Mouse (Mus musculus) gastrocnemius, adult 2 months (tissue): ENCODE data around the gene Exosc9. TPM values are rescaled to one million over a fixed set of nuclear protein-coding genes. Genes with fewer than 3 reads are reported as not detected.
A peak's percentile ranks its signal among the peaks of the same experiment; 100 is the strongest.
"Not testable (repeated sequence)": the region's sequence is repeated elsewhere in the genome, so short reads cannot be mapped to it uniquely, and the experiment has no call there.

Experiments used
- DNase-seq: peaks from one replicate; pipeline ENCODE4 v3.0.0; 2022
- H3K27ac ChIP-seq: fragments of 200-600 bp; 2 replicates; pipeline ENCODE4 v1.8.1; 2022; ENCODE audit warnings: mild to moderate bottlenecking
- H3K4me3 ChIP-seq: fragments of 200-600 bp; 2 replicates; pipeline ENCODE4 v1.8.1; 2022; ENCODE audit warnings: mild to moderate bottlenecking, moderate library complexity
- CTCF ChIP-seq: fragments of 200-600 bp; IDR thresholded peaks from 2 replicates; pipeline ENCODE4 v1.8.1; 2022; ENCODE audit warnings: antibody characterized with exemption, mild to moderate bottlenecking, moderate library complexity
- intact Hi-C: fragments of 180-260 bp; cut with DNase I; formaldehyde crosslinking; loops from one replicate; pipeline ENCODE4 v1.15.1; 2025
- total RNA-seq, 2 experiments: library from RNA; stranded (reverse); gene quantifications; 2 replicates each; pipeline ENCODE4 v1.2.3; 2021

The Exosc9 gene
- total RNA-seq, 2 experiments from 2014 or later = 16.3 to 16.9 TPM

DNA sequence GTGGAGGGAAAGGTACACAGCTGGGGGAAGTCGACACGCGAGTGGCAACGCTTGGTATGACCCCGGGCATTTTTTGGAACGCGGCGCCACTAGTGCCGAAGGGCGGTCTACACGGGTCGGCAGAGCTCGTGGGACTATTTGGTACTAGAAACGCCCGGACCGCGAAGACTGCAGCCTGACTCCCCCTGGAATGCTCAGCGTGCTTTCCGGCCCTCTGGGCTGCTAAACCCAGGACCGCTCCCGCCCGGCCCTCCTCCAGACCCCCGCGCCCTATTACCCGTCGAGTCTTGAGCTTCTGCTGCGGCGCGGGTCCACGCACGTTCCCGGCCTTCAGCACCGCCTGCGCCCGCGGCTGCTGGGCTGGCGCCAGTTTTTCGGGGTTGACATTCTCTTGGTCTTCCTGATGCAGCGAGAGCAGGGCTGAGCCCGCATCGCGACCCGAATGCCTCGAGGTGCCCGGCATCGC lies 19.0 kb downstream of the Exosc9 start:
- Histone ChIP-seq H3K27ac (no peak overlapping the region), H3K4me3 (peak overlapping the region; percentile 84)
- TF ChIP-seq CTCF = no peak
- intact Hi-C loops = loop anchor here (1.0 to 5.0 kb wide), 3 partner anchors 18 to 94 kb away; partner anchors contain the start of genes 1810062G17Rik, Anxa5 and Bbs7
- no peak for DNase-seq

DNA sequence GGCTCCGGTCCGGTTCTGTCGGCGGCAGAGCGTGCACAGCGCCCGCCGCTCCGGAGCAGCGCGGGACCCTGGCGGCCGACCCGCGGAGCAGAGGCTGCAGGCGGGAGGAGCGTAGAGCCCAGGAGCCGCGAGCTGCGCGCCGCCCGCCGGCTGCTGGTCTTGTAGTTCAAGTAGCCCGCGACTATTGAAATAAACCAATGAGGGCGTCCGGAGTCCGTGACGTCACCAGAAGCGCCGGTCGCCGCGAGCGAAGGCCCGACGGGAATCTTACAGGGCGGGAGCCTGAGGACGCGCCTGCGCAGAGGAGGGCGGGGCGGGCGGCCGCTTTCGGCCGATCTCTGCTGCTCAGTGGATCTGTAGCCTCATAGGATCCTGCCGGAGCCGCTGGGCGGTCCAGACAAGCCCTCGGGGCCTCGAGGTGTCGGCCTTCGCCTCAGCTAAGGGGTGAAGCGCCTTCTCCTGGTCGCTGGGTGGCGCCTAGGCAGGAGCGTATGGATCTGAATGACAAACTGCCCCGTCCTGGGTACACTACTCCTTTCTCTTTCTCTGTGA lies 19.5 kb downstream of the Exosc9 start, which contains the start of gene Ccna2:
TSS of gene Ccna2 (minus strand) at position 324 of the 552 bp plus-strand sequence.
- intact Hi-C loops = loop anchor here (1.0 to 5.0 kb wide), 3 partner anchors 19 to 95 kb away; partner anchors contain the start of genes 1810062G17Rik, Anxa5 and Bbs7
- peak within 1 kb of the TSS; percentile 91 for H3K27ac ChIP-seq
- TF ChIP-seq CTCF = peak; percentile 71

DNA sequence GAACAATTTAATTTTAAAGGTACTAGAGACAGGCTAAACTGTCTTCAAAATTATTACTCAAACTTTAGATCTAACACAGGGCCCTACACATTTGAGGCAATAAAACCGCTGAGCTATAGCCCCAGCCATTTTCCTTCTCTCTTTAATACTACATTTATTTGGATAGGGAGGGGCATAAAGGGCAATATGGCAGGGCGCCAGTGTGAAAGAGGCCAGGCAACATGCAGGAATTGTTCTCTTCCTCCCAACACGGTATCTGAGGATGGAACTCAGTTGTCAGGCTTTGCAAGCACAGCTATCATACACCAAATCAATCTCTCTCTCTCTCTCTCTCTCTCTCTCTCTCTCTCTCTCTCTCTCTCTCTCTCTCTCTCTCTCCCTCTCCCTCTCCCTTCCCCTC lies 46.4 kb downstream of the Exosc9 start:
- no peak overlapping the region for H3K4me3 ChIP-seq
- TF ChIP-seq CTCF = no peak
- H3K27ac ChIP-seq = no peak overlapping the region
- DNase-seq = no peak
- intact Hi-C loops = no loop called here

More for the DNA sequence above, 19.5 kb downstream of the Exosc9 start, which contains the start of gene Ccna2:
- peak; percentile 99 for DNase-seq
- peak within 1 kb of the TSS; percentile 84 for H3K4me3 ChIP-seq

DNA sequence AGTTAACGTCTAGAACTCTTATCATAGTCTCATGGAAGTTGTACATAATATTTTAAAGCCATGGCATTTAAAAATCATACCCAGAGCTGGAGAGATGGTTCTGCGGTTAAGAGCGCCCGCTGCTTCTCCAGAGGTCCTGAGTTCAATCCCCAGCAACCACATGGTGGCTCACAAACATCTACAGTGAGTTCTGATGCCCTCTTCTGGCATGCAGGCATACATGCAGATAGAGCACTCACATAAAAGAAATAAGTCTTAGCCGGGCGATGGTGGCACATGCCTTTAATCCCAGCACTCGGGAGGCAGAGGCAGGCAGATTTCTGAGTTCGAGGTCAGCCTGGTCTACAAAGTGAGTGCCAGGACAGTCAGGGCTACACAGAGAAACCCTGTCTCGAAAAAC lies 47.4 kb downstream of the Exosc9 start:
- H3K4me3 ChIP-seq, intact Hi-C loops, H3K27ac ChIP-seq, DNase-seq: not testable (repeated sequence)

DNA sequence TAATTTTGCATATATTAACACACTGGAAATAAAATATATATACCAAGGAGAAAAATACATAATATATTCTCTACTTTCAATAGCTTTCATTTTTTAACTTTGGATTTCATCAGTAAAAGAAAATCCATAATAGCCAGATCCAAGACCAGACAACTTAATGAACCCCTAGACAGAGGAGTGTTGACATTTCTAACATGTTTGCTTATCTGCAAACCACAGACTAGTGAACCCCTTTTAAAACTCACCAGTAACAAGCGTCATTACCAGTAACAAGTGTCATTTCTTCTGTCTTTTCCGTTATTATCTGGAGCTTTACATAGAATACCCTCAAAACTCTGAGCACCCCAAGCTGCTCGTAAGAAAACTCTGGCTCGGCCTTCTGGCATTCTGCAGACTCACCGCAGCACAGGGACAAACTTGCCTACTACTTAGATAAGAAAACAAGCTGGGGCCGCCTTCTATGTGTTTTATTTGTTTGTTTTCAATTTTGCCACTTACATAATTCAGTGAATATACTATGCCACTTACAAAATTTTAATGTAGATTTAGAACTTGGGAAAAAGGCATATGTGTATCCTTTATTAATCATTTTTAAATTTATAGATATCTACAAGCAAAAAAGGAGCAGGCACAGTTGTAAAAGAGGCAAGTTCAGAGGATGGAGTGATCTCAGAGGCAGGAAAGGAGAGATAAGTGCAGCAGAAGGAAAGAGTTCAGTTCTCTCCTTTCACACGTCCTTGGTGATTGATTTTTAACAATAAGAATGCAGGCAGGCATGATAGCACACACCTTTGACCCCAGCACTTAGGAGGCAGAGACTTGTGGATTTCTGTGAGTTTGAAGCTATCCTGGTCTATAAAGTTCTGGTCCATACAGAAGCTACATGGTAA lies 53.7 kb downstream of the Exosc9 start:
- intact Hi-C loops = loop anchor here (5.0 kb wide), 1 partner anchor 54 kb away; the partner anchor contains the start of gene Exosc9

DNA sequence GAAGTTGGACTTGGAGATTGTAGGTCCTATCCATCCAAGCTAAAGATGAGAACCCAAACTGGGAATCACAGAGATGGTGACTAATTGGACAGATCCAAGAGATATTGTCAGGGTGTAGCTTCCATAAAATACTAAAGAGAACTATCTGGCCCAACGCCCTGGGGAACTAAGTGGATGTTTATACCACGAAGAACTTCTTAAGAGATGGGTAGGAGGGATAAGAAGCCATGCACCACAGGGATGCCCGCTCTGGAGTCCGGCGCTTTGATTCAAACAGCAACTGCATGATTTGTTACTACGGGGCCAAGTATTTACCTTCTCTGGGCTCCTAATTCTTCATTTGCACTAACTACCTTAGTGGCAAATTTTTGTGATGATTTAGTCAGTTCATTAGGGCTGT lies 60.3 kb downstream of the Exosc9 start:
- DNase-seq = no peak
- intact Hi-C loops = loop anchor here (5.0 kb wide), 1 partner anchor 40 kb away; the partner anchor contains the start of gene Ccna2
- no peak for TF ChIP-seq CTCF
- H3K4me3 ChIP-seq = peak overlapping the region; percentile 77
- peak overlapping the region; percentile 85 for H3K27ac ChIP-seq

More for the DNA sequence above, 53.7 kb downstream of the Exosc9 start:
- TF ChIP-seq CTCF = no peak
- DNase-seq = no peak
- H3K27ac ChIP-seq = no peak overlapping the region
- H3K4me3 ChIP-seq = no peak overlapping the region

DNA sequence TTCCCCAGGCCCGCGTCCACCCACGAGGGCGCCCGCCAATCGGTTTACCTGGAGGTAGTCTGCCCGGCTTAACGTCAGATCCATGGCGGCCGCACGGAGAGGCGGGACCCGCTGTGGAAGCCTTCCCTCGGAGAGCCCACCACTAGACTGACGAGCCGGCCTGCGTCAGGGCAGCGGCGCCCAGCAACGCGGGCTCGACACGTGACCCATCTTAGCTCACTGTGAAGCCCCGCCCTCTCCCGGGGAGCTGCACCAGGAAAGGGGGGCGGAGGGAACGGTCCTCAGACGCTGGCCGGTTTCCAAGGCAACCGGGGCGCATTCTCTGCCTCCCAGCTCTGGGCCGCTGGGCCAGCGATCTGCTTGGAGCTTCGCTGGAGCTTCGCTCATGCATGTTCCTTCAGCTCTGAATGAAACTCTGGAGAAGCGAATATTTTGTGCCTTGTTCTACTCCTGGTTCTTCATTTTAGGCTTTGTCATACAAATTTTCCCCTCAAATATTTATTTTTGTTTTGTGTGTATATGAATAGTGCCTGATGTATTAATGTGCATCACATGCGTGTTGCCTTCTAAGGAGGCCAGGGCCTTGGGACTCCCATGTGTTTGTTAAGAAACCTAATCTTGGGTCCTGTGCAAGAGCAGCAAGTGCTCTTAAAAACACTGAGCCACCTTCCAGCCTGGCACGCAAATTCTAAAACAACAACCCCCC lies 60.9 kb downstream of the Exosc9 start, which contains the start of gene Bbs7:
TSS of gene Bbs7 (minus strand) at position 276 of the 706 bp plus-strand sequence.
- peak within 1 kb of the TSS; percentile 77 for H3K4me3 ChIP-seq
- TF ChIP-seq CTCF = no peak
- DNase-seq = peak; percentile 94
- peak within 1 kb of the TSS; percentile 85 for H3K27ac ChIP-seq
- intact Hi-C loops = loop anchor here (5.0 kb wide), 1 partner anchor 41 kb away; the partner anchor contains the start of gene Ccna2

DNA sequence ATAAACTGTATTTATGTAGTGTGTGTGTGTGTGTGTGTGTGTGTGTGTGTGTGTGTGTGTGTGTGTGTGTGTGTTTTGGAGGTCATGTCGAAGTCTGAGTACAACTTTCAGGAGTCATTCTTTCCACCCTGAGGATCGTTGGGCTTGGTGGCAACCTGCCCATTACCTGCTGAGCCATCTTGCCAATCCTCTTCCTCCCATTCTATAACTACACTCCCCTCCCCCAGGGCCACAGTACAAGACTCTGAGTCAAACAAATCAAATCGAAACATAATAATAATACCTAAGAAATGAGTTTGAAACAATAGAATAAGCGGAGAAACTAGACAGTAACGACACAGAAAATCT lies 61.5 kb downstream of the Exosc9 start:
- DNase-seq = no peak
- peak overlapping the region; percentile 77 for H3K4me3 ChIP-seq
- H3K27ac ChIP-seq = no peak overlapping the region
- intact Hi-C loops = loop anchor here (5.0 kb wide), 1 partner anchor 42 kb away; the partner anchor contains the start of gene Ccna2
- TF ChIP-seq CTCF = no peak

Other genes starting within 250 kb of the Exosc9 start
- gene Anxa5, start 76.7 kb upstream of the Exosc9 start, total RNA-seq = 10 to 100 TPM; 35.1 to 55.7 TPM
- not detected for gene 1810062G17Rik, start 76.7 kb upstream of the Exosc9 start, total RNA-seq
- gene Gm11549, start 30.8 kb upstream of the Exosc9 start, total RNA-seq = not detected
- under 1 TPM; 0.13 to 0.14 TPM for gene Ccna2, start 19.5 kb downstream of the Exosc9 start, total RNA-seq
- 1 to 10 TPM; 7.9 to 8.1 TPM for gene Bbs7, start 60.9 kb downstream of the Exosc9 start, total RNA-seq
- 1 to 10 TPM; 3.4 to 4.0 TPM for gene Trpc3, start 137.6 kb downstream of the Exosc9 start, total RNA-seq